Mouse (Mus musculus) embryonic facial prominence, embryonic 12.5 days (tissue): ENCODE measurements around the gene Rab24. TPM values are rescaled to one million over a fixed set of nuclear protein-coding genes. Genes with fewer than 3 reads are reported as not detected.

ENCODE experiments used
- ATAC-seq: fragments of 200-750 bp; cut with Nextera tagmentation; 2 replicates; pipeline ENCODE4 v1.8.0; 2017; ENCODE audit not compliant: insufficient number of reproducible peaks, insufficient read depth, low FRiP score, low TSS enrichment
- H3K27ac ChIP-seq: fragments of 300-500 bp; sonication (generic); 2 replicates; pipeline ENCODE4 v1.5.1; 2016; ENCODE audit warnings: mild to moderate bottlenecking
- H3K27me3 ChIP-seq: fragments of 300-500 bp; sonication (generic); 2 replicates; pipeline ENCODE4 v1.6.1; 2016; ENCODE audit warnings: mild to moderate bottlenecking, moderate library complexity
- H3K36me3 ChIP-seq: fragments of 300-500 bp; sonication (generic); 2 replicates; pipeline ENCODE4 v1.6.1; 2016; ENCODE audit warnings: mild to moderate bottlenecking
- H3K4me1 ChIP-seq: fragments of 300-500 bp; sonication (generic); 2 replicates; pipeline ENCODE4 v1.6.1; 2016
- H3K4me2 ChIP-seq: fragments of 300-500 bp; sonication (generic); replicated peaks from 2 replicates; pipeline ENCODE4 v1.6.1; 2016; ENCODE audit warnings: mild to moderate bottlenecking, moderate library complexity
- H3K4me3 ChIP-seq: fragments of 300-500 bp; sonication (generic); 2 replicates; pipeline ENCODE4 v1.5.1; 2016; ENCODE audit warnings: mild to moderate bottlenecking
- H3K9ac ChIP-seq: fragments of 300-500 bp; sonication (generic); 2 replicates; pipeline ENCODE4 v1.6.1; 2016; ENCODE audit warnings: mild to moderate bottlenecking, moderate library complexity
- H3K9me3 ChIP-seq: fragments of 300-500 bp; sonication (generic); 2 replicates; pipeline ENCODE4 v1.6.1; 2016; ENCODE audit warnings: mild to moderate bottlenecking, moderate library complexity
- WGBS: fragments of 180-500 bp; shearing (Covaris S2); methylation state at CpG from one replicate; pipeline ENCODE4 v1.1.7; 2016; 5-methylcytosine and 5-hydroxymethylcytosine counted together
- polyA plus RNA-seq: library from polyadenylated mRNA; unstranded; fragments of >200 nt; fragmentation: Nextera tagmentation; extraction: Ambion mirVana; gene quantifications from 2 replicates; pipeline ENCODE4 v1.2.1, GENCODE M21; 2016

Rab24 gene
- polyA plus RNA-seq, 1 experiment from 2014 or later = 108 TPM

GRCm38 (mm10) chr13:55327633-55328032 lies 5.9 kb upstream of the Rab24 start:
- H3K27ac ChIP-seq = no peak overlapping the region

GRCm38 (mm10) chr13:55327169-55327568 lies 5.4 kb upstream of the Rab24 start:
- Histone ChIP-seq H3K4me1 (peaks cover 42% of the 10 kb centered on the region), H3K27ac (0 out of 2 replicates have a peak overlapping the region, but pooled peaks have one; percentile 4), H3K9me3 (no peaks in the 10 kb centered on the region), H3K27me3 (no peaks in the 10 kb centered on the region), H3K9ac (0 out of 2 replicates have a peak overlapping the region, but pooled peaks have one; percentile 2), H3K4me3 (no peak overlapping the region), H3K4me2 (no peak overlapping the region), H3K36me3 (peaks cover 29% of the 10 kb centered on the region)
- ATAC-seq = no peak
- WGBS = 59% methylated on average over 4 of the region's 4 CpGs

More at GRCm38 (mm10) chr13:55327633-55328032, 5.9 kb upstream of the Rab24 start:
- peak overlapping the region; percentile 87 for H3K4me2 ChIP-seq
- no peak overlapping the region for H3K9ac ChIP-seq
- H3K27me3 ChIP-seq = no peaks in the 10 kb centered on the region
- H3K36me3 ChIP-seq = peaks cover 29% of the 10 kb centered on the region
- ATAC-seq = no peak
- no peaks in the 10 kb centered on the region for H3K9me3 ChIP-seq
- WGBS = 63% methylated on average over 7 of the region's 8 CpGs
- H3K4me1 ChIP-seq = peaks cover 42% of the 10 kb centered on the region
- peak overlapping the region; percentile 65 for H3K4me3 ChIP-seq

- peaks cover 44% of the 10 kb centered on the region for H3K4me1 ChIP-seq
- no peak overlapping the region for H3K27ac ChIP-seq
- 87% methylated on average over 11 of the region's 11 CpGs for WGBS
- no peak overlapping the region for H3K9ac ChIP-seq
- no peak for ATAC-seq
- peaks cover 30% of the 10 kb centered on the region for H3K36me3 ChIP-seq
- H3K27me3 ChIP-seq = no peaks in the 10 kb centered on the region
- H3K9me3 ChIP-seq = no peaks in the 10 kb centered on the region
- no peak overlapping the region for H3K4me3 ChIP-seq
- H3K4me2 ChIP-seq = no peak overlapping the region
Measured at GRCm38 (mm10) chr13:55325596-55325995, 3.9 kb upstream of the Rab24 start.

GRCm38 (mm10) chr13:55322130-55322825 lies 532 bp upstream of the Rab24 start:
- peak overlapping the region; percentile 93 for H3K9ac ChIP-seq
- no peak for ATAC-seq
- peak overlapping the region; percentile 96 for H3K4me3 ChIP-seq
- WGBS = 1% methylated on average over 31 of the region's 31 CpGs
- H3K27ac ChIP-seq = peak overlapping the region; percentile 76
- peaks cover 20% of the 10 kb centered on the region for H3K4me1 ChIP-seq
- peaks cover 61% of the 10 kb centered on the region for H3K36me3 ChIP-seq
- H3K9me3 ChIP-seq = no peaks in the 10 kb centered on the region
- H3K27me3 ChIP-seq = no peaks in the 10 kb centered on the region
- peak overlapping the region; percentile 89 for H3K4me2 ChIP-seq

GRCm38 (mm10) chr13:55319931-55320533 lies 1.7 kb downstream of the Rab24 start, which contains the start of gene Prelid1:
Prelid1 (plus strand) TSS chr13:55320500.
- H3K4me2 ChIP-seq = peak within 1 kb of the TSS; percentile 89
- H3K27me3 ChIP-seq = no peaks in the 10 kb centered on the region
- H3K27ac ChIP-seq = peak within 1 kb of the TSS; percentile 76; the same call in 1 of the 2 replicates
- ATAC-seq = no peak
- H3K4me1 ChIP-seq = peaks cover 19% of the 10 kb centered on the region
- no peaks in the 10 kb centered on the region for H3K9me3 ChIP-seq
- peak within 1 kb of the TSS; percentile 96 for H3K4me3 ChIP-seq
- peaks cover 67% of the 10 kb centered on the region for H3K36me3 ChIP-seq
- H3K9ac ChIP-seq = peak within 1 kb of the TSS; percentile 93
- 84% methylated on average over 4 of the region's 4 CpGs for WGBS

- WGBS = 84% methylated on average over 3 of the region's 3 CpGs
- Histone ChIP-seq H3K9ac (no peak overlapping the region), H3K4me3 (no peak overlapping the region), H3K9me3 (no peaks in the 10 kb centered on the region), H3K4me2 (no peak overlapping the region), H3K27me3 (no peaks in the 10 kb centered on the region), H3K4me1 (peaks cover 15% of the 10 kb centered on the region), H3K27ac (no peak overlapping the region), H3K36me3 (peaks cover 64% of the 10 kb centered on the region)
- no peak for ATAC-seq
Measured at GRCm38 (mm10) chr13:55318351-55318750, 3.4 kb downstream of the Rab24 start.

- no peak for ATAC-seq
- H3K4me3 ChIP-seq = no peak overlapping the region
- H3K4me2 ChIP-seq = no peak overlapping the region
- no peaks in the 10 kb centered on the region for H3K4me1 ChIP-seq
- WGBS = 69% methylated on average over 2 of the region's 2 CpGs
- no peaks in the 10 kb centered on the region for H3K9me3 ChIP-seq
- no peak overlapping the region for H3K9ac ChIP-seq
- H3K27ac ChIP-seq = no peak overlapping the region
- H3K27me3 ChIP-seq = no peaks in the 10 kb centered on the region
- H3K36me3 ChIP-seq = peaks cover 89% of the 10 kb centered on the region
Measured at GRCm38 (mm10) chr13:55314891-55315412, 6.8 kb downstream of the Rab24 start.

- H3K27me3 ChIP-seq = no peaks in the 10 kb centered on the region
- H3K4me2 ChIP-seq = no peak overlapping the region
- ATAC-seq = no peak
- H3K36me3 ChIP-seq = peaks cover 79% of the 10 kb centered on the region
- no peak overlapping the region for H3K27ac ChIP-seq
- no peaks in the 10 kb centered on the region for H3K9me3 ChIP-seq
- no peak overlapping the region for H3K9ac ChIP-seq
- H3K4me3 ChIP-seq = no peak overlapping the region
- no peaks in the 10 kb centered on the region for H3K4me1 ChIP-seq
- WGBS = 90% methylated on average over 9 of the region's 9 CpGs
Measured at GRCm38 (mm10) chr13:55313051-55313450, 8.7 kb downstream of the Rab24 start.

GRCm38 (mm10) chr13:55312028-55312630 lies 9.6 kb downstream of the Rab24 start:
- H3K9me3 ChIP-seq = no peaks in the 10 kb centered on the region
- H3K4me1 ChIP-seq = no peaks in the 10 kb centered on the region
- no peak overlapping the region for H3K4me2 ChIP-seq
- peaks cover 81% of the 10 kb centered on the region for H3K36me3 ChIP-seq
- H3K27ac ChIP-seq = no peak overlapping the region
- no peaks in the 10 kb centered on the region for H3K27me3 ChIP-seq
- ATAC-seq = no peak
- 91% methylated on average over 8 of the region's 8 CpGs for WGBS
- no peak overlapping the region for H3K9ac ChIP-seq
- no peak overlapping the region for H3K4me3 ChIP-seq

GRCm38 (mm10) chr13:55300913-55301312 lies 20.8 kb downstream of the Rab24 start:
- WGBS = 90% methylated on average over 5 of the region's 5 CpGs
- Histone ChIP-seq H3K9ac (no peak overlapping the region), H3K4me3 (no peak overlapping the region), H3K4me1 (no peaks in the 10 kb centered on the region), H3K36me3 (peaks cover 80% of the 10 kb centered on the region), H3K4me2 (no peak overlapping the region), H3K27me3 (no peaks in the 10 kb centered on the region), H3K9me3 (no peaks in the 10 kb centered on the region), H3K27ac (no peak overlapping the region)
- ATAC-seq = no peak

- Histone ChIP-seq H3K4me3 (no peak overlapping the region), H3K4me1 (no peaks in the 10 kb centered on the region), H3K27me3 (no peaks in the 10 kb centered on the region), H3K9ac (no peak overlapping the region), H3K9me3 (no peaks in the 10 kb centered on the region), H3K27ac (no peak overlapping the region), H3K36me3 (peaks cover 74% of the 10 kb centered on the region), H3K4me2 (no peak overlapping the region)
- ATAC-seq = no peak
- WGBS = 96% methylated on average over 1 of the region's 1 CpGs
Measured at GRCm38 (mm10) chr13:55296760-55297159, 25.0 kb downstream of the Rab24 start.
